Mouse (Mus musculus) stomach, postnatal 0 days (tissue): Measurements from ENCODE around the gene Ptprg. TPM values are rescaled to one million over a fixed set of nuclear protein-coding genes. Genes with fewer than 3 reads are reported as not detected.
A peak's percentile ranks its signal among the peaks of the same experiment; 100 is the strongest.

Experiments
- ATAC-seq: fragments of 200-750 bp; cut with Nextera tagmentation; 2 replicates; pipeline ENCODE4 v1.8.0; 2017; ENCODE audit not compliant: low FRiP score, low TSS enrichment
- DNase-seq: peaks from one replicate; pipeline ENCODE4 v3.0.0-alpha.2; 2016; ENCODE audit warnings: low spot score
- H3K27ac ChIP-seq: fragments of 300-500 bp; sonication (generic); replicated peaks from 2 replicates; pipeline ENCODE4 v1.5.1; 2014; ENCODE audit warnings: mild to moderate bottlenecking, control low read depth
- H3K27me3 ChIP-seq: fragments of 300-500 bp; sonication (generic); 2 replicates; pipeline ENCODE4 v1.6.1; 2014; ENCODE audit warnings: low read length; ENCODE audit not compliant: control insufficient read depth, insufficient read depth
- H3K36me3 ChIP-seq: fragments of 300-500 bp; sonication (generic); 2 replicates; pipeline ENCODE4 v1.6.1; 2014; ENCODE audit warnings: low read length, mixed read lengths; ENCODE audit not compliant: control insufficient read depth, insufficient read depth
- H3K4me1 ChIP-seq: fragments of 300-500 bp; sonication (generic); replicated peaks from 2 replicates; pipeline ENCODE4 v1.6.1; 2014; ENCODE audit warnings: antibody characterized with exemption; ENCODE audit not compliant: control insufficient read depth, insufficient read depth
- H3K4me2 ChIP-seq: fragments of 300-500 bp; sonication (generic); replicated peaks from 2 replicates; pipeline ENCODE4 v1.6.1; 2014; ENCODE audit warnings: low read depth, mild to moderate bottlenecking, control low read depth, moderate library complexity
- H3K4me3 ChIP-seq: fragments of 300-500 bp; sonication (generic); 2 replicates; pipeline ENCODE4 v1.5.1; 2014; ENCODE audit warnings: low read depth, low read length, control low read depth
- H3K9ac ChIP-seq: fragments of 300-500 bp; sonication (generic); 2 replicates; pipeline ENCODE4 v1.6.1; 2014; ENCODE audit warnings: mild to moderate bottlenecking, low read length, control low read depth, mixed read lengths
- H3K9me3 ChIP-seq: fragments of 300-500 bp; sonication (generic); 2 replicates; pipeline ENCODE4 v1.6.1; 2016; ENCODE audit warnings: low read length; ENCODE audit not compliant: control insufficient read depth
- CTCF ChIP-seq: IDR thresholded peaks from 2 replicates; pipeline ENCODE4 v1.5.1; 2016; ENCODE audit warnings: antibody characterized with exemption, low read depth, mild to moderate bottlenecking, moderate library complexity
- EP300 ChIP-seq: optimal IDR thresholded peaks from 2 replicates; pipeline ENCODE3; 2016; ENCODE audit warnings: antibody characterized with exemption
- WGBS: fragments of 180-500 bp; shearing (Covaris S2); extraction: QIAGEN DNeasy Blood & Tissue Kit; methylation state at CpG from one replicate; pipeline ENCODE4 v1.1.7; 2014; 5-methylcytosine and 5-hydroxymethylcytosine counted together
- polyA plus RNA-seq: library from polyadenylated mRNA; unstranded; fragments of >200 nt; fragmentation: Nextera tagmentation; extraction: Ambion mirVana; gene quantifications from 2 replicates; pipeline ENCODE4 v1.2.1, GENCODE M21; 2015

Ptprg gene
- polyA plus RNA-seq, 1 experiment from 2014 or later = 6.2 TPM

DNA sequence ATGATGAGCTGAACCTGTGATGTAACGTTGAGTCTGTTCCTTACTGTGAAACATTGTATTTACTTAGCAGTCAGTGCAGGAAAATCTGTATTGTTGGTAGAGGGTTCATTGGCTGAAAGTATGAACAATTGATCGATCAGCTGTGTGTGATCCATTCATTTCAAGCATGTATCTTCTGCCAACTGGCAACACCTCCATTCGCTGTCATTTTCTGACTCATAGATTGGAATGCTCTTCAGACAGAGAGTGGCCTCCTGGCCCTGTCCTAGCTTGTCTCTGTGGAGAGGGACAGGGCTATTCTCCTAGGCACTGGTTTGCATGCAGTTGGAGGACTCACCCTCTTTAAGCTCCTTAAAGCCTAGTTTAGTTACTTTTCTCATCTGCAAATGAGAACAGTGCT lies 62.4 kb downstream of the Ptprg start:
- Histone ChIP-seq H3K27me3 (no peaks in the 10 kb centered on the region), H3K4me3 (no peak overlapping the region), H3K9me3 (no peaks in the 10 kb centered on the region), H3K4me2 (no peak overlapping the region), H3K4me1 (no peaks in the 10 kb centered on the region), H3K36me3 (no peaks in the 10 kb centered on the region), H3K9ac (no peak overlapping the region), H3K27ac (no peak overlapping the region)
- no peak for DNase-seq
- no peak for TF ChIP-seq EP300
- TF ChIP-seq CTCF = no peak
- ATAC-seq = no peak
- 74% methylated on average over 3 of the region's 3 CpGs for WGBS

GRCm38 (mm10) chr14:11617362-11617761 lies 64.0 kb downstream of the Ptprg start:
- DNase-seq (peak; percentile 25), ATAC-seq (peak; percentile 59; the same call in 1 of the 2 replicates)
- Histone ChIP-seq H3K9me3 (no peaks in the 10 kb centered on the region), H3K4me1 (no peaks in the 10 kb centered on the region), H3K36me3 (no peaks in the 10 kb centered on the region), H3K9ac (no peak overlapping the region), H3K27ac (no peak overlapping the region), H3K4me2 (no peak overlapping the region), H3K27me3 (no peaks in the 10 kb centered on the region), H3K4me3 (no peak overlapping the region)
- no peak for TF ChIP-seq CTCF
- WGBS = 30% methylated on average over 6 of the region's 6 CpGs

- H3K4me1 ChIP-seq = no peaks in the 10 kb centered on the region
- no peaks in the 10 kb centered on the region for H3K36me3 ChIP-seq
- DNase-seq (no peak), ATAC-seq (no peak)
- no peak for TF ChIP-seq EP300
- no peak for TF ChIP-seq CTCF
- H3K27me3 ChIP-seq = no peaks in the 10 kb centered on the region
- no peak overlapping the region for H3K4me2 ChIP-seq
- no peak overlapping the region for H3K4me3 ChIP-seq
- 86% methylated on average over 6 of the region's 6 CpGs for WGBS
- no peak overlapping the region for H3K9ac ChIP-seq
- H3K9me3 ChIP-seq = no peaks in the 10 kb centered on the region
- H3K27ac ChIP-seq = no peak overlapping the region
These were observed 64.9 kb downstream of the Ptprg start for GRCm38 (mm10) chr14:11618140-11618705.

DNA sequence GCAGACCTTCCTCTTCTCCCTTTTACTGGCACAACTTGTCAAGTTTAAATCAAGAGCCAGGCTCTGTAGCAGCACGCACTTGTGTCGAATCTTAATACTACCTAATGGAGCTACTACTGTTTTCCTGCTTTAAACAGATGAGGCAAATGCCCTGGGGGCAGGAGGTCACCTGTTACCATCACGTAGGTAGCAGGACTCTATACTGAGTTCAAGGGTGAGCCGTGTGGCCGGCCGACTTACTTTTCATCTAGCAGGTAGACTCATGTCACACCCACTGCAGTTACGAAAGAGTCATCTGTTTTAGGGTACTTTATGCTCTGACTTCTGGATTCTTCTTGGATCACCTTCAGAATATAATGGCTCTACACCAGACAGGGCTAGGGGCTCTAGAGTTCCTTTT lies 66.3 kb downstream of the Ptprg start:
- WGBS = 83% methylated on average over 7 of the region's 7 CpGs
- DNase-seq (no peak), ATAC-seq (no peak)
- H3K27me3 ChIP-seq = no peaks in the 10 kb centered on the region
- H3K9ac ChIP-seq = no peak overlapping the region
- H3K4me2 ChIP-seq = no peak overlapping the region
- H3K9me3 ChIP-seq = no peaks in the 10 kb centered on the region
- H3K36me3 ChIP-seq = no peaks in the 10 kb centered on the region
- TF ChIP-seq CTCF (no peak), EP300 (no peak)
- no peaks in the 10 kb centered on the region for H3K4me1 ChIP-seq
- H3K4me3 ChIP-seq = no peak overlapping the region
- H3K27ac ChIP-seq = no peak overlapping the region

- Histone ChIP-seq H3K4me1 (no peaks in the 10 kb centered on the region), H3K27me3 (no peaks in the 10 kb centered on the region), H3K36me3 (no peaks in the 10 kb centered on the region), H3K4me2 (no peak overlapping the region), H3K4me3 (no peak overlapping the region), H3K9ac (no peak overlapping the region), H3K9me3 (no peaks in the 10 kb centered on the region), H3K27ac (no peak overlapping the region)
- no peak for ATAC-seq
- no peak for DNase-seq
- no peak for TF ChIP-seq EP300
- TF ChIP-seq CTCF = no peak
- 90% methylated on average over 6 of the region's 6 CpGs for WGBS
These were observed 67.0 kb downstream of the Ptprg start for GRCm38 (mm10) chr14:11620314-11620713.

DNA sequence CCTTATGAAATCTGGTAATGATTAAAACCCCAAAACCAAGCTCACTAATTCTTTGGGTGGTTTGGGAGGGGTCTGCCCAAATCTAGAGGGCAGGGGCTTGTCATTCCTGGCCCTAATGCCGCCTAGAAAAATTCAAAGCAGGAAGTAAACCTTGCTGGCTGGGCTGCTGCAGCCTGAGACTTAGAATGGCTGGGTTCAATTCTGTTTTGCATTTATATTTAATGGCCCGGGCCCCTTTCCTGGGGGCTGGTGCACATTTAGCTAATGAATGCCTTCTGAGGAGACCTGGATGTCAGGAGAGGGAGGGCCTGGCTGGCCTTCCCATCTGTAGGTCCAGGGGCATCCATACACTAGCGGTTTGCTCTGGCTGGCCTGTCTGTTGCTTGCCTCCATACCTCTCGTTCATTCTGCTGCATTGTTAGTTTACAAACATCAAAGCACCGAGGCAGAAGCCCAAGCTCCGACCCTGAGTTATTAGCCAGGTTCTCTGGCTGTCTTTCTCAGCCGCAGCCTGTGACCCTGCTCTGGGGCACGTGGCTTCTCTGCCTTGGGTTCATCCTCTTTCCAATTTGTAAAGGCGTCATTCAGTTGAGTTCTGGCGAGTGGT lies 67.7 kb downstream of the Ptprg start:
- ATAC-seq = no peak
- no peaks in the 10 kb centered on the region for H3K4me1 ChIP-seq
- no peaks in the 10 kb centered on the region for H3K36me3 ChIP-seq
- no peak overlapping the region for H3K4me2 ChIP-seq
- no peak overlapping the region for H3K27ac ChIP-seq
- H3K9me3 ChIP-seq = no peaks in the 10 kb centered on the region
- no peaks in the 10 kb centered on the region for H3K27me3 ChIP-seq
- no peak overlapping the region for H3K9ac ChIP-seq
- no peak overlapping the region for H3K4me3 ChIP-seq
- no peak for TF ChIP-seq CTCF
- no peak for TF ChIP-seq EP300
- WGBS = 62% methylated on average over 10 of the region's 10 CpGs
- DNase-seq = no peak
